12 mouse cellular contexts compared by ENCODE assay signal in genomic region chr4:139078726-139079125, GRCm38 (mm10). TPM values are rescaled to one million over a fixed set of nuclear protein-coding genes. Genes with fewer than 3 reads are reported as not detected.
DNase-seq lines count a peak whose midpoint lies in the region; ATAC-seq and TF ChIP-seq lines count a peak whose summit lies in the region.
"Had no signal": no experiment of that assay in that cellular context is flagged by ENCODE, and none has a peak within 500 bp of the region (broad histone marks: within the 10 kb centered on the region; RNA-seq: fewer than 3 reads in every experiment).

No protein-coding gene starts in this region.

- TF ChIP-seq POLR2A in liver, adult 2 months (IDR thresholded peaks at IDR 0.05; ENCODE audit: extremely low read depth, insufficient read depth, low read length), result no peak

- DNase-seq in forebrain, postnatal 0 days, result peak; percentile 34
- peak; percentile 19 for DNase-seq in liver, adult 2 months (ENCODE audit: extremely low read depth, low read depth, low spot score)
- DNase-seq in G1E (ENCODE audit: low spot score), result no peak
- DNase-seq in thymus, adult 18-20 months, result no peak

- H3K4me2 ChIP-seq in forebrain, postnatal 0 days (ENCODE audit: low read depth), result no peak overlapping the region
- no peak overlapping the region for H3K4me2 ChIP-seq in forebrain, embryonic 16.5 days (ENCODE audit: low read length)
- H3K4me2 ChIP-seq in liver, embryonic 12.5 days, result no peak overlapping the region
- H3K4me2 ChIP-seq in embryonic facial prominence, embryonic 15.5 days (replicated peaks), result no peak overlapping the region
- no peak overlapping the region for H3K4me2 ChIP-seq in midbrain, embryonic 13.5 days (replicated peaks)
- H3K4me2 ChIP-seq: hindbrain, embryonic 15.5 days; limb, embryonic 15.5 days had no signal

- TF ChIP-seq CTCF in forebrain, postnatal 0 days (IDR thresholded peaks at IDR 0.05; ENCODE audit: low read depth), result peak; percentile 44; the same call in 1 of the 2 replicates
- no peak for TF ChIP-seq CTCF in liver, adult 2 months (IDR thresholded peaks at IDR 0.05; ENCODE audit: low read depth, low read length)
- TF ChIP-seq CTCF in G1E (IDR thresholded peaks at IDR 0.05; ENCODE audit: low read depth, low read length), result no peak

- no peaks in the 10 kb centered on the region for H3K36me3 ChIP-seq in forebrain, postnatal 0 days (ENCODE audit: insufficient read depth)
- no peaks in the 10 kb centered on the region for H3K36me3 ChIP-seq in forebrain, embryonic 16.5 days (ENCODE audit: control insufficient read depth, insufficient read depth)
- H3K36me3 ChIP-seq in liver, adult 2 months (ENCODE audit: control insufficient read depth, insufficient read depth, low read length), result no peaks in the 10 kb centered on the region
- H3K36me3 ChIP-seq in liver, embryonic 12.5 days, result no peaks in the 10 kb centered on the region
- no peaks in the 10 kb centered on the region for H3K36me3 ChIP-seq in G1E (replicated peaks)
- H3K36me3 ChIP-seq in embryonic facial prominence, embryonic 15.5 days, result peaks cover 9% of the 10 kb centered on the region
- H3K36me3 ChIP-seq in midbrain, embryonic 13.5 days, result no peaks in the 10 kb centered on the region
- H3K36me3 ChIP-seq: heart, embryonic 10.5 days; hindbrain, embryonic 15.5 days had no signal

- no peak for ATAC-seq in forebrain, postnatal 0 days
- no peak for ATAC-seq in forebrain, embryonic 16.5 days
- ATAC-seq in liver, embryonic 12.5 days, result no peak
- ATAC-seq in G1E (ENCODE audit: extremely low read depth, insufficient number of reproducible peaks, low FRiP score, poor library complexity, severe bottlenecking), result 0 out of 2 replicates have a peak, but pooled peaks have one; percentile 34
- ATAC-seq in embryonic facial prominence, embryonic 15.5 days (ENCODE audit: insufficient number of reproducible peaks, low FRiP score, low TSS enrichment, low read depth), result no peak
- ATAC-seq in midbrain, embryonic 13.5 days, result no peak

- WGBS in forebrain, postnatal 0 days, result 13% methylated on average over 4 of the region's 4 CpGs
- WGBS in forebrain, embryonic 16.5 days, result 16% methylated on average over 4 of the region's 4 CpGs
- WGBS in liver, adult 2 months, result 24% methylated on average over 4 of the region's 4 CpGs
- WGBS in liver, embryonic 12.5 days (ENCODE audit: insufficient replicate concordance), result 18% methylated on average over 4 of the region's 4 CpGs
- WGBS in embryonic facial prominence, embryonic 15.5 days, result 16% methylated on average over 4 of the region's 4 CpGs
- 19% methylated on average over 4 of the region's 4 CpGs for WGBS in midbrain, embryonic 13.5 days

- no peak overlapping the region for H3K27ac ChIP-seq in forebrain, postnatal 0 days (ENCODE audit: low read depth, low read length)
- H3K27ac ChIP-seq in forebrain, embryonic 16.5 days (ENCODE audit: low read length), result no peak overlapping the region
- H3K27ac ChIP-seq in liver, adult 2 months (replicated peaks; ENCODE audit: insufficient read depth, low read depth, low read length), result no peak overlapping the region
- H3K27ac ChIP-seq in liver, embryonic 12.5 days, result no peak overlapping the region
- 0 out of 2 replicates have a peak overlapping the region, but pooled peaks have one; percentile 4 for H3K27ac ChIP-seq in embryonic facial prominence, embryonic 15.5 days (replicated peaks)
- H3K27ac ChIP-seq in midbrain, embryonic 13.5 days, result no peak overlapping the region
- H3K27ac ChIP-seq: heart, embryonic 10.5 days; hindbrain, embryonic 15.5 days; limb, embryonic 15.5 days had no signal

- H3K4me1 ChIP-seq in forebrain, postnatal 0 days (ENCODE audit: insufficient read depth), result peaks cover 23% of the 10 kb centered on the region
- peaks cover 41% of the 10 kb centered on the region for H3K4me1 ChIP-seq in forebrain, embryonic 16.5 days (replicated peaks; ENCODE audit: control insufficient read depth, insufficient read depth, low read length)
- no peaks in the 10 kb centered on the region for H3K4me1 ChIP-seq in liver, adult 2 months (ENCODE audit: control insufficient read depth, insufficient read depth, low read length)
- H3K4me1 ChIP-seq in liver, embryonic 12.5 days, result peaks cover 8% of the 10 kb centered on the region; the same call in 1 of the 2 replicates
- peaks cover 11% of the 10 kb centered on the region for H3K4me1 ChIP-seq in G1E (ENCODE audit: insufficient read depth, low read depth, low read length)
- peaks cover 43% of the 10 kb centered on the region for H3K4me1 ChIP-seq in embryonic facial prominence, embryonic 15.5 days
- peaks cover 47% of the 10 kb centered on the region for H3K4me1 ChIP-seq in midbrain, embryonic 13.5 days (replicated peaks)

- peaks cover 12% of the 10 kb centered on the region; the same call in 1 of the 2 replicates for H3K27me3 ChIP-seq in forebrain, postnatal 0 days (ENCODE audit: insufficient read depth, low read length)
- peaks cover 29% of the 10 kb centered on the region for H3K27me3 ChIP-seq in forebrain, embryonic 16.5 days (replicated peaks; ENCODE audit: control insufficient read depth, insufficient read depth, low read length)
- peaks cover 18% of the 10 kb centered on the region for H3K27me3 ChIP-seq in liver, adult 2 months (ENCODE audit: control insufficient read depth, insufficient read depth, low read length)
- peaks cover 75% of the 10 kb centered on the region for H3K27me3 ChIP-seq in liver, embryonic 12.5 days (replicated peaks)
- peaks cover 43% of the 10 kb centered on the region for H3K27me3 ChIP-seq in G1E (ENCODE audit: insufficient read depth, low read length)
- peaks cover 32% of the 10 kb centered on the region for H3K27me3 ChIP-seq in embryonic facial prominence, embryonic 15.5 days
- peaks cover 42% of the 10 kb centered on the region for H3K27me3 ChIP-seq in midbrain, embryonic 13.5 days

- no peaks in the 10 kb centered on the region for H3K9me3 ChIP-seq in forebrain, postnatal 0 days (ENCODE audit: low read length)
- H3K9me3 ChIP-seq in forebrain, embryonic 16.5 days (ENCODE audit: control insufficient read depth, low read length), result no peaks in the 10 kb centered on the region
- H3K9me3 ChIP-seq in liver, embryonic 12.5 days (replicated peaks), result no peaks in the 10 kb centered on the region
- H3K9me3 ChIP-seq in G1E (replicated peaks), result peaks cover 6% of the 10 kb centered on the region
- no peaks in the 10 kb centered on the region for H3K9me3 ChIP-seq in embryonic facial prominence, embryonic 15.5 days (replicated peaks)
- no peaks in the 10 kb centered on the region for H3K9me3 ChIP-seq in midbrain, embryonic 13.5 days
- H3K9me3 ChIP-seq: heart, embryonic 10.5 days; hindbrain, embryonic 15.5 days; limb, embryonic 15.5 days had no signal

- no peaks in the 10 kb centered on the region for H3K79me2 ChIP-seq in liver, adult 2 months (ENCODE audit: control insufficient read depth, insufficient read depth, low read length)

- H3K9ac ChIP-seq in forebrain, postnatal 0 days, result no peak overlapping the region
- no peak overlapping the region for H3K9ac ChIP-seq in forebrain, embryonic 16.5 days (replicated peaks; ENCODE audit: low read depth, low read length)
- H3K9ac ChIP-seq in liver, adult 2 months (ENCODE audit: low read depth, low read length), result no peak overlapping the region
- H3K9ac ChIP-seq in liver, embryonic 12.5 days, result no peak overlapping the region
- no peak overlapping the region for H3K9ac ChIP-seq in embryonic facial prominence, embryonic 15.5 days
- H3K9ac ChIP-seq in midbrain, embryonic 13.5 days (replicated peaks), result no peak overlapping the region
- H3K9ac ChIP-seq: hindbrain, embryonic 15.5 days; limb, embryonic 15.5 days had no signal

- no peak overlapping the region for H3K4me3 ChIP-seq in forebrain, postnatal 0 days (ENCODE audit: low read depth, low read length)
- no peak overlapping the region for H3K4me3 ChIP-seq in forebrain, embryonic 16.5 days (replicated peaks; ENCODE audit: low read length)
- no peak overlapping the region for H3K4me3 ChIP-seq in liver, adult 2 months (ENCODE audit: insufficient read depth, low read depth, low read length)
- H3K4me3 ChIP-seq in liver, embryonic 12.5 days, result no peak overlapping the region
- no peak overlapping the region for H3K4me3 ChIP-seq in G1E (ENCODE audit: low read depth, low read length)
- no peak overlapping the region for H3K4me3 ChIP-seq in embryonic facial prominence, embryonic 15.5 days (replicated peaks)
- no peak overlapping the region for H3K4me3 ChIP-seq in midbrain, embryonic 13.5 days (replicated peaks)
- H3K4me3 ChIP-seq: heart, embryonic 10.5 days; hindbrain, embryonic 15.5 days; limb, embryonic 15.5 days had no signal

RNA-seq across cellular contexts. Expression of gene Htr6, which starts 3.4 kb away (rescaled TPM):
- total RNA-seq in forebrain, postnatal 0 days (2014; rRNA removed), result 1.8 and 4.0 TPM in 2 replicates
- polyA plus RNA-seq in forebrain, postnatal 0 days (2015; fragmentation: Nextera tagmentation; extraction: Ambion mirVana), result 0.67 TPM in 2 replicates
- polyA plus RNA-seq in forebrain, embryonic 16.5 days (2015; fragmentation: Nextera tagmentation; extraction: Ambion mirVana), result 0.34 and 0.60 TPM in 2 replicates
- total RNA-seq in liver, adult 2 months (2014; rRNA removed), result not detected in 2 replicates
- not detected in 2 replicates for polyA plus RNA-seq in liver, adult 2 months (2012; rRNA removed)
- 0.10 TPM in 1 of 2 replicates, not detected in the other for polyA plus RNA-seq in liver, embryonic 12.5 days (2016; fragmentation: Nextera tagmentation; extraction: Ambion mirVana)
- total RNA-seq in G1E (2014; fragmentation: Nextera tagmentation) (not detected in 2 replicates), G1E (2017) (0.06 TPM in 1 of 2 replicates, not detected in the other)
- polyA plus RNA-seq in G1E (2012), result not detected in 2 replicates
- polyA plus RNA-seq in embryonic facial prominence, embryonic 15.5 days (2015; fragmentation: Nextera tagmentation; extraction: Ambion mirVana), result 0.20 and 0.28 TPM in 2 replicates
- polyA plus RNA-seq in midbrain, embryonic 13.5 days (2015; fragmentation: Nextera tagmentation; extraction: Ambion mirVana), result 0.11 and 0.14 TPM in 2 replicates
- total RNA-seq: monocyte, adult 5-6 weeks had no signal
- polyA plus RNA-seq: heart, embryonic 10.5 days had no signal

RNA-seq across cellular contexts. Expression of gene Nbl1, which starts 14.1 kb away (rescaled TPM):
- total RNA-seq in forebrain, postnatal 0 days (2014; rRNA removed), result 41.7 and 57.6 TPM in 2 replicates
- 56.7 and 64.3 TPM in 2 replicates for polyA plus RNA-seq in forebrain, postnatal 0 days (2015; fragmentation: Nextera tagmentation; extraction: Ambion mirVana)
- polyA plus RNA-seq in forebrain, embryonic 16.5 days (2015; fragmentation: Nextera tagmentation; extraction: Ambion mirVana), result 27.0 and 30.3 TPM in 2 replicates
- total RNA-seq in liver, adult 2 months (2014; rRNA removed), result 0.37 and 1.7 TPM in 2 replicates
- 1.1 and 1.3 TPM in 2 replicates for polyA plus RNA-seq in liver, adult 2 months (2012; rRNA removed)
- polyA plus RNA-seq in liver, embryonic 12.5 days (2016; fragmentation: Nextera tagmentation; extraction: Ambion mirVana), result 2.1 and 2.5 TPM in 2 replicates
- not detected in 2 replicates for total RNA-seq in G1E (2014; fragmentation: Nextera tagmentation)
- 0.11 TPM in 1 of 2 replicates, not detected in the other for total RNA-seq in G1E (2017)
- polyA plus RNA-seq in G1E (2012), result 0.05 and 0.18 TPM in 2 replicates
- 167 and 168 TPM in 2 replicates for polyA plus RNA-seq in embryonic facial prominence, embryonic 15.5 days (2015; fragmentation: Nextera tagmentation; extraction: Ambion mirVana)
- 22.1 and 32.0 TPM in 2 replicates for polyA plus RNA-seq in midbrain, embryonic 13.5 days (2015; fragmentation: Nextera tagmentation; extraction: Ambion mirVana)
- total RNA-seq: monocyte, adult 5-6 weeks had no signal

RNA-seq across cellular contexts. Expression of gene Minos1, which starts 52.2 kb away (rescaled TPM):
- total RNA-seq in forebrain, postnatal 0 days (2014; rRNA removed), result 17.9 and 19.9 TPM in 2 replicates
- polyA plus RNA-seq in forebrain, postnatal 0 days (2015; fragmentation: Nextera tagmentation; extraction: Ambion mirVana), result 412 and 532 TPM in 2 replicates
- polyA plus RNA-seq in forebrain, embryonic 16.5 days (2015; fragmentation: Nextera tagmentation; extraction: Ambion mirVana), result 355 and 370 TPM in 2 replicates
- total RNA-seq in liver, adult 2 months (2014; rRNA removed), result 45.2 and 55.5 TPM in 2 replicates
- polyA plus RNA-seq in liver, adult 2 months (2012; rRNA removed), result 26.3 and 29.7 TPM in 2 replicates
- 401 and 406 TPM in 2 replicates for polyA plus RNA-seq in liver, embryonic 12.5 days (2016; fragmentation: Nextera tagmentation; extraction: Ambion mirVana)
- 342 and 377 TPM in 2 replicates for total RNA-seq in G1E (2014; fragmentation: Nextera tagmentation)
- 323 and 338 TPM in 2 replicates for total RNA-seq in G1E (2017)
- polyA plus RNA-seq in G1E (2012), result 11.9 and 12.8 TPM in 2 replicates
- 462 and 488 TPM in 2 replicates for polyA plus RNA-seq in embryonic facial prominence, embryonic 15.5 days (2015; fragmentation: Nextera tagmentation; extraction: Ambion mirVana)
- 414 and 419 TPM in 2 replicates for polyA plus RNA-seq in midbrain, embryonic 13.5 days (2015; fragmentation: Nextera tagmentation; extraction: Ambion mirVana)

Comparison
In these comparisons a context has a peak if more than half of its experiments do, and no peak if none do; other contexts are left out.
1. RNA of gene Minos1, which starts 52.2 kb away (polyA plus RNA-seq): 462 to 488 TPM in embryonic facial prominence, embryonic 15.5 days, 414 to 419 TPM in midbrain, embryonic 13.5 days, 412 to 532 TPM in forebrain, postnatal 0 days, 401 to 406 TPM in liver, embryonic 12.5 days and 355 to 370 TPM in forebrain, embryonic 16.5 days; 26.3 to 29.7 TPM in liver, adult 2 months and 11.9 to 12.8 TPM in G1E; every median in the first group is over 10 times any median in the second.
2. DNase-seq: peak in forebrain, postnatal 0 days (single experiment) and liver, adult 2 months (single experiment); none in G1E (single experiment) and thymus, adult 18-20 months (0 of 2).